Mouse (Mus musculus) liver (tissue): Measurements from ENCODE around the gene Clic5.
A peak's percentile ranks its signal among the peaks of the same experiment; 100 is the strongest.

Experiments
- DNase-seq: peaks from one replicate; pipeline ENCODE4 v3.0.0-alpha.2; 2020; ENCODE audit warnings: mixed read lengths

Gene Clic5

GRCm38 (mm10) chr17:44199158-44199557 lies 10.8 kb downstream of the Clic5 start:
- DNase-seq, result no peak

- DNase-seq, result no peak
Measured at GRCm38 (mm10) chr17:44202952-44203351, 14.6 kb downstream of the Clic5 start.

- DNase-seq, result no peak
Measured at GRCm38 (mm10) chr17:44204787-44205186, 16.4 kb downstream of the Clic5 start.

GRCm38 (mm10) chr17:44205562-44205961 lies 17.2 kb downstream of the Clic5 start:
- no peak for DNase-seq

GRCm38 (mm10) chr17:44208900-44209299 lies 20.5 kb downstream of the Clic5 start:
- no peak for DNase-seq

GRCm38 (mm10) chr17:44212960-44213619 lies 24.7 kb downstream of the Clic5 start:
- no peak for DNase-seq

- no peak for DNase-seq
Measured at GRCm38 (mm10) chr17:44215196-44215799, 26.9 kb downstream of the Clic5 start.

GRCm38 (mm10) chr17:44217185-44217584 lies 28.8 kb downstream of the Clic5 start:
- no peak for DNase-seq

GRCm38 (mm10) chr17:44219943-44220342 lies 31.6 kb downstream of the Clic5 start:
- DNase-seq, result no peak

- no peak for DNase-seq
Measured at GRCm38 (mm10) chr17:44228428-44228827, 40.0 kb downstream of the Clic5 start.

- DNase-seq, result no peak
Measured at GRCm38 (mm10) chr17:44230083-44230482, 41.7 kb downstream of the Clic5 start.

- DNase-seq, result peak; percentile 41
Measured at GRCm38 (mm10) chr17:44239030-44239721, 50.8 kb downstream of the Clic5 start.

- DNase-seq, result no peak
Measured at GRCm38 (mm10) chr17:44240742-44241141, 52.4 kb downstream of the Clic5 start.

GRCm38 (mm10) chr17:44244096-44244495 lies 55.7 kb downstream of the Clic5 start:
- no peak for DNase-seq

- no peak for DNase-seq
Measured at GRCm38 (mm10) chr17:44244625-44245024, 56.2 kb downstream of the Clic5 start.

GRCm38 (mm10) chr17:44246153-44246700 lies 57.8 kb downstream of the Clic5 start:
- DNase-seq, result no peak

- no peak for DNase-seq
Measured at GRCm38 (mm10) chr17:44249544-44249943, 61.2 kb downstream of the Clic5 start.

GRCm38 (mm10) chr17:44252653-44253052 lies 64.3 kb downstream of the Clic5 start:
- DNase-seq, result no peak

- DNase-seq, result no peak
Measured at GRCm38 (mm10) chr17:44254698-44255097, 66.3 kb downstream of the Clic5 start.

- peak; percentile 73 for DNase-seq
Measured at GRCm38 (mm10) chr17:44256583-44256982, 68.2 kb downstream of the Clic5 start.

- DNase-seq, result no peak
Measured at GRCm38 (mm10) chr17:44259245-44259644, 70.9 kb downstream of the Clic5 start.

GRCm38 (mm10) chr17:44261594-44262202 lies 73.3 kb downstream of the Clic5 start:
- peak; percentile 51 for DNase-seq

GRCm38 (mm10) chr17:44270043-44270442 lies 81.7 kb downstream of the Clic5 start:
- no peak for DNase-seq
